ENCODE assay signal across 16 mouse cellular contexts in genomic region chr15:31213619-31214270, GRCm38 (mm10).
"Had no signal": no experiment of that assay in that cellular context is flagged by ENCODE, and none has a peak within 500 bp of the region (broad histone marks: within the 10 kb centered on the region; RNA-seq: fewer than 3 reads in every experiment).

No protein-coding gene starts in this region.

- H3K4me1 ChIP-seq: limb, embryonic 13.5 days; midbrain, embryonic 10.5 days; midbrain, embryonic 15.5 days; neural tube, embryonic 12.5 days had no signal

- H3K4me3 ChIP-seq: limb, embryonic 13.5 days; midbrain, embryonic 10.5 days; midbrain, embryonic 15.5 days; neural tube, embryonic 12.5 days had no signal

- H3K27ac ChIP-seq: kidney, postnatal 0 days; limb, embryonic 13.5 days; midbrain, embryonic 10.5 days; midbrain, embryonic 15.5 days; neural tube, embryonic 12.5 days had no signal

- H3K36me3 ChIP-seq: limb, embryonic 13.5 days; midbrain, embryonic 10.5 days; midbrain, embryonic 15.5 days; neural tube, embryonic 12.5 days had no signal

- H3K9me3 ChIP-seq: limb, embryonic 13.5 days; midbrain, embryonic 10.5 days; midbrain, embryonic 15.5 days; neural tube, embryonic 12.5 days had no signal

- H3K27me3 ChIP-seq: limb, embryonic 13.5 days; midbrain, embryonic 15.5 days; neural tube, embryonic 12.5 days had no signal

- DNase-seq: kidney, adult 8-10 months; kidney, postnatal 36 days; left cerebral cortex, postnatal 4 days; lung, adult 18-20 months; retina, postnatal 1 day; right cerebral cortex, postnatal 4 days; spleen, adult 18-20 months; thymus, adult 2 months; thymus, postnatal 25 days had no signal

- ATAC-seq: inflammation-experienced regulatory T-cells, adult 6 months; intestine, postnatal 0 days; midbrain, embryonic 15.5 days had no signal

- H3K4me2 ChIP-seq: limb, embryonic 13.5 days; midbrain, embryonic 15.5 days; neural tube, embryonic 12.5 days had no signal

- H3K9ac ChIP-seq: limb, embryonic 13.5 days; midbrain, embryonic 15.5 days; neural tube, embryonic 12.5 days had no signal
